Mouse (Mus musculus): ENCODE measurements around the gene Pabpc4.

Gene Pabpc4

GRCm38 (mm10) chr4:123261721-123262401, at the start of gene Pabpc4:
Pabpc4 (plus strand) TSS chr4:123262351.
- DNase-seq: no peak

- DNase-seq: no peak
These were observed 48.2 kb upstream of the Pabpc4 start for GRCm38 (mm10) chr4:123213975-123214374.

- DNase-seq: no peak
These were observed 46.8 kb upstream of the Pabpc4 start for GRCm38 (mm10) chr4:123215367-123215766.

- peak; percentile 47 for DNase-seq
These were observed 45.4 kb upstream of the Pabpc4 start for GRCm38 (mm10) chr4:123216782-123217181.

- DNase-seq: peak; percentile 82
These were observed 42.3 kb upstream of the Pabpc4 start for GRCm38 (mm10) chr4:123219720-123220357.

GRCm38 (mm10) chr4:123220637-123221036, 41.5 kb upstream of the Pabpc4 start:
- no peak for DNase-seq

GRCm38 (mm10) chr4:123223309-123223708, 38.8 kb upstream of the Pabpc4 start:
- peak; percentile 26 for DNase-seq

- DNase-seq: no peak
These were observed 36.3 kb upstream of the Pabpc4 start for GRCm38 (mm10) chr4:123225718-123226403.

GRCm38 (mm10) chr4:123227707-123228106, 34.4 kb upstream of the Pabpc4 start:
- no peak for DNase-seq

- DNase-seq: no peak
These were observed 33.9 kb upstream of the Pabpc4 start for GRCm38 (mm10) chr4:123228270-123228669.

- no peak for DNase-seq
These were observed 33.0 kb upstream of the Pabpc4 start for GRCm38 (mm10) chr4:123229166-123229565.

- no peak for DNase-seq
These were observed 29.3 kb upstream of the Pabpc4 start for GRCm38 (mm10) chr4:123232841-123233240.

- peak; percentile 20 for DNase-seq
These were observed 28.6 kb upstream of the Pabpc4 start, which contains the start of gene Heyl for GRCm38 (mm10) chr4:123233492-123234084. Heyl (plus strand) TSS chr4:123233556.

- no peak for DNase-seq
These were observed 26.2 kb upstream of the Pabpc4 start for GRCm38 (mm10) chr4:123235835-123236430.

- no peak for DNase-seq
These were observed 25.6 kb upstream of the Pabpc4 start for GRCm38 (mm10) chr4:123236431-123237031.

- no peak for DNase-seq
These were observed 24.5 kb upstream of the Pabpc4 start for GRCm38 (mm10) chr4:123237386-123238266.

- DNase-seq: peak; percentile 21
These were observed 22.6 kb upstream of the Pabpc4 start for GRCm38 (mm10) chr4:123239361-123240203.

- no peak for DNase-seq
These were observed 15.9 kb upstream of the Pabpc4 start for GRCm38 (mm10) chr4:123246221-123246620.

- DNase-seq: no peak
These were observed 15.5 kb upstream of the Pabpc4 start for GRCm38 (mm10) chr4:123246651-123247050.

GRCm38 (mm10) chr4:123247147-123247880, 14.8 kb upstream of the Pabpc4 start:
- no peak for DNase-seq
